Mouse (Mus musculus) megakaryocyte, adult 5-6 weeks (primary cell): ENCODE measurements around the gene Zfp664. TPM values are rescaled to one million over a fixed set of nuclear protein-coding genes. Genes with fewer than 3 reads are reported as not detected.

Experiments used
- ATAC-seq: 2 replicates; pipeline ENCODE4 v1.8.0; 2016; ENCODE audit warnings: mild to moderate bottlenecking, inconsistent platforms; ENCODE audit not compliant: poor library complexity, severe bottlenecking
- total RNA-seq, 2 experiments: library from RNA; stranded (forward) in 1 of 2; stranded (reverse) in 1 of 2; fragments of 153-499, 151-499 nt in 1 of 2; fragments of 221-1000, 200-1000 nt in 1 of 2; gene quantifications; 2 replicates each; pipeline versions ENCODE4 v1.2.3 to v1.2.4; 2015 to 2017

Gene Zfp664
- total RNA-seq, 2 experiments from 2014 or later: 6.3 to 7.6 TPM

DNA sequence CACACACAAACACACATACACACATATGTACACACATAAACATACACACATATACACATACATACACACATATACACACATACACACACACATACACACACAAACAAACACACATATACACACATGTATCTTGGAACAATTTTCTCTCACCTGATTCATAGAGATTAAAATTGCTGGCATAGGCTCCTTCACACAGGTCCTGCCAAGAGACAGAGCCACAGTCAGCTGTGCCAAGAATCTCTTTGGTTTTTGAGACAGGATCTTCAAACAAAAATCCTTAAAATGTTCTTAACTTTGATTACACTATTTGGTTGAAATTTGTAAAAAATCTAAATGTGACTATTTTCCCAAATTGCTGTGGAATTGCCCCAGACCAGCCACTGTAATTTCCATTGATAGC, 58.9 kb downstream of the Zfp664 start:
- ATAC-seq: no peak

DNA sequence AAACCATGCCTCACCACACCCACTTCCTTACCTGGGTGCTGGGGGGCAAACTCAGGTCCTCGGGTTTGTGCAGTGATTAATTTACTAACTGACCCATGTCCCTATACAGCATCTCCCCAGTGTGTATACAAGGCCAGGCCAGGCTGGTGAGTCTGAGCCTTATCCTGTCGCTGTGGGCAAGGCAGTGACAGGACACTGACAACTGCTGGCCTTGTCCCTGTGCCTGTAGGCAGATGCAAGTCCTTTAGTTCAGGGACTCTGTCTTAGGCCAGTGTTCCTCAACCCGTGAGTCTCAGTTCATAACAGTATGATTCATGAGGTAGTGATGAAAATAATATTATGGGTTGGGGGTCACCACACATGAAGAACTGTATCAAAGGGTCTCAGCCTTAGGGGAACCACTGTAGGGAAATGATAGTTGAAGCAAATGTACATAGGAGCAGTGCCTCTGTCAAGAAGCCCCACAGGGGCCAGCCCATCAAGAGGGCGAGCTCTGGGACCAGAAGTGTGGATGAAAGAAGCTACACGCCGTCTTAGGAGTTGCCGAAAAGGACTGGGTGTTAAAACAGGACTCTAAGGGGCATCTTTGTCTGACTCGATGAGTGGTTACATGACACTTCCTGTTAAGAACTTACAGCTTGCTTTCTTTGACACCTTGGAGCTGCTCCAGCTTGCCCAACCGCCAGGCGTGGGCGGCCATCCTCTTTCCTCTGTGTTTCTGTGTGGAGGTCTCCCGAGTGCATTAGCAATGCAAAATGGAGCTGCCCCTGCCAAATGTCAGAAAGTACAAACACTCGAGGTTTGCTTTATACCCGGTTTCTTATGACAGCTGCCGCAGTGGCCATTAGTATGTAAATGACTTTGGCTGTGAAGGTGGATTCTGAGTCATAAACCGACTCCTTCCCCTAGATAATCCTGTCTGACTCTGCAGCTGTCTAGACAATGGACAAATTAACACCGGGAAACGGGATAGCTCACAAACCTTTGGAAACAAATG, 60.2 kb downstream of the Zfp664 start:
- peak; percentile 56 for ATAC-seq

DNA sequence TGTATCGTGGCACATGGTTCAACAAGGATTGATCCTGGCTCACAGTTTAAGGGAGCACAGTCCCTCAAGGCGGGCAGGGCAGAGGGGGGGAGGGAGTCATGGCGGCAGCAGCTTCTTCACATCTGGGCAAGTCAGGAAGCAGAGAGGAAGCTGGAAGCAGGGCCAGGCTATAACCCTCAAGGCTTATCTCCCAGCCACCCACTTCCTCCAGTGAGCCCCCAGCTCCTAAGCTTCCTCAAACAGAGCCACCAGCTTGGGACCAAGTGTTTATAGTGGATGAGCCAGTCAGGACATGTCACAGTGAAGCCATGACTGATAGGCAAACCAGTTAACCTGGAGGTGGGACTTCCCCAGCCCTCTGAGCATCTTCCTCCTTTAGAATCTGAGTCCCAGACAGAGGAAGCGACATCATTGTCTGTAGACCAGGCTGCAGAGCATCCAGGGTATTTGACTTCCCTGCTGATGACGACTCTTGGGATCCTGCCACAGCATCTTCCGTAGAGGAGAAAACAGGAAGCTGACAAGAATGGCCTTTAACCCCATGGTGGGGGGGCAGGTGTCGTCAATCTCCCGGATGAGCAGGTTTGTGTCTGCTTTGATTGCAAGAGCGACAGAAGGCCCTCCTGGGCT, 67.0 kb downstream of the Zfp664 start:
- ATAC-seq: no peak

DNA sequence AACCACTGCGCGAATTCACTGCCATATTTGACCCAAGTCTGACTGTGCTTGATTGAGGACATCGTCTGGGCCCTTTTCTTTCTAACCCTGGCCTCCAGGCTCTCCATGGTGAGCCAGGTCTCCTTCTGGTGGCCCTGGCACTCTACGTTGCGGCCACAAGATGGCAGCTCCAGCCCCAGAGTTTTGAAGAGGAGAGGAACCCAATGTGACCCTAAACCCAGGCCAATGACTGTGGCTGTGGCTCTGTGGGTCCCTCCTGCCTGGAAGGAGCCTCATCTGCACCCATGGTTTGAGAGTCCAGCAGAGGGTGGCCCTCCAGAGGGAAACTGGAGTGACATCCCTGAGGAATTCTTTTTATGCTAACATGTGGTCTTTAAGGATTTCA, 67.6 kb downstream of the Zfp664 start:
- no peak for ATAC-seq

DNA sequence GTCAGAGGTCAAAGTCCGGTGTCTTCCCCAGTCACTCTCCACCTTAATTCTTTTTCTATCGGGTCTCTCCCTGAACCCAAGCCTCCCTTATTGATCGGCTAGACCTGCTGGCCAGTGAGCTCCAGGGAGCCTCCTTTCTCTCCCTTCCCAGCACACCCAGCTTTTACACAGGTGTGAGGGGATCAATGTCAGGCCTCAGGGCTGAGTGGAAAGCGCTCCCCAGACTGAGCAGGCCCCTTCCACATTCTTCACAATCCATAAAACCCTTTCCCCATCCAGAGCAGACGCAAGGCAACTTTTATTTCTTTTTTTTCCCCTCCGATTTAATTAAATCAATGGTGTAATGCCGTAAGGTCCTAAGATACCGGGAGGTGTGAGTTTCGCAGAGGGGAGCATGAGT, 68.1 kb downstream of the Zfp664 start:
- ATAC-seq: no peak

DNA sequence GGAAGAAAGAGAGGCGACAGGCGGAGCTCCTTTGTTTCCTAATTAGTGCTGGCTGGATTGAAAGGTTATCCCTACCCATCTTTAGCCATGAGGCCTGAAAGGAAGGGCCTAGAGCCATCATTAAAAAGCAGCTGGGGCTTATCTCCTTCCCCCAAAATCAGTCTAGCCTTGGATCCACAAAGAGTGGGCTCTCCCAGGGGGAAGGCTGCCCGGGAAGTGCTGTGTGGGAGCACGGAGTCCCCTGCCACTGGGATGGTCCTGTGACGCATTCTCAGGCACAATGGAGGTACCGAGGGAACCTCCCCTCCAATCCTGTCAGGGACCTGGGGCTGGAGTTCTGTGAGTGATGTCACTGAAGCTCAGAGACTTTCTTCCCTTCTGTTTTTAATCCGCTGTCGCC, 68.6 kb downstream of the Zfp664 start:
- ATAC-seq: no peak

DNA sequence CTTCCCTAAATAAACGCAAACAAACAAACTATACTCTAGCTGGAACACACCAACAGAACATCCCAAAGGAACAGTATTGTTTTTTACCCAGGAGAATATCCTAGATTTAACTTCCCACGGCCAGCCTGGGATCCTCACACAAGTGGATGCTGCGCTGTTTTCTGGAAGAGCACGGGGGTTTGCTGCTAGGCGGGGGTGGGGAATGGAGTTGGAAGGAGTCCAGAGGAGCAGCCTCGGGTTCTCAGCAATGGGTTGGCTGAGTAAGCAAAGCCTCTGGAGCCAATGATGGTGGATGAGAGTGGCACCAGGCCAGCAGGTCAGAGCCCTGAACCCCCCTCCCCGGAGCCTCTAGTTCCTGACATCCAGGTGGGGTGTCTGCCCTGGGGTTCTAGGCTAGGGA, 72.1 kb downstream of the Zfp664 start:
- ATAC-seq: no peak

DNA sequence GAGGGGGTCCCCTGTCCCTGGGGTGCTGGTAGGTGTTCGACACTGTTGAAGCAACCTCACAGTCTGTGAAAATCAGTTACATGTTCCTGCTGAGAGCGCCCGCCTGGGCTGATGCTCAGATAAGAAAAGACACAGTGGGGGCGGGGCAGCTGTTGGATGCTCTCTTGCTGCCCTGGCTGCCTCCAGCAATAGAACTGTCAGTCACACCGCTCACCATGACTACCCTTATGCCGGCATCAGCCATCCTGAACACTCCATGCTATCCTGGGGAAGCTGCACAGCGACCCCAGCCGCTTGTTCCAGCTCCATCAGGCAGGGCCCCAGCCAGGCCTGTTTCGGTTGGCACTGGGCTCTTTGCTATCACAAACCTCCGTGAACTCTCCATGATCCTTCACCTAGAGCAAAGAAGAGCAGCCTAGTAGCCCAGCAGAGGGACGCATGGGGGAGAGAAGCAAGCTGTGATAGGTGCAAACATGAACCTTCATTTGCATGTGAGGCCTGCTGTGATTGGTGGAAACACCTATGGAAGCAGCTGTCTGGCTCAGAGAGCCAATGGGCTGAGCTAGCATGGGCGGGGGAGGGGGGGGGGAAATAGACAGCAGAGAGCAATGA, 80.8 kb downstream of the Zfp664 start:
- ATAC-seq: no peak

DNA sequence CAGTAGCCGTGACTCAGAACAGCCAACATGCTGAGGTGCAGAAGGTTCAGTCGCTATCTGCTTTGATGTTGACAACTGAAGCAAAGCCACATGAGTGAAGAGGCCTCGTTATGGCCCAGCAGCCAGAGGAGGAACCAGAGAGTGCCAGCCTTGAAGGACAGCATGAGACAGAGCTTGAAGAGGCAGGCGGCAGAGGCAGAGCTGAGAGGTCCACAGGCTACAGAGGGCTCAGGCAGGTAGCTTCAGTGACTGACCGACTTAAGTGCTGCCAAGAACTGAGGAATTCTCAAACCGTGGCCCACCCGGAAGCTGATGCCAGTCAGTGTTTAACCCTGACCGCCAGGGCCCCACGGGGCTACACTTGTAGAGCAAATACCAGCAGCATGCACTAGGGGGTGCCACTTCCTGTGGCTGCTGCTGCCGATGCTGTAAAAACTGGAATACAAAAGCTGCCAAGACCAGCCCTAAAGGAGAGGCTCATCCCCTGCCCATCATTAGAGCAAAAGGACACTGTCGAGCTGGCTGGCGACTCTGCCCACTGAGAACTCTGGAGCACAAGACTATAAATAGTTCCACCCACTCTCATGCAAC, 81.4 kb downstream of the Zfp664 start:
- peak; percentile 74 for ATAC-seq

DNA sequence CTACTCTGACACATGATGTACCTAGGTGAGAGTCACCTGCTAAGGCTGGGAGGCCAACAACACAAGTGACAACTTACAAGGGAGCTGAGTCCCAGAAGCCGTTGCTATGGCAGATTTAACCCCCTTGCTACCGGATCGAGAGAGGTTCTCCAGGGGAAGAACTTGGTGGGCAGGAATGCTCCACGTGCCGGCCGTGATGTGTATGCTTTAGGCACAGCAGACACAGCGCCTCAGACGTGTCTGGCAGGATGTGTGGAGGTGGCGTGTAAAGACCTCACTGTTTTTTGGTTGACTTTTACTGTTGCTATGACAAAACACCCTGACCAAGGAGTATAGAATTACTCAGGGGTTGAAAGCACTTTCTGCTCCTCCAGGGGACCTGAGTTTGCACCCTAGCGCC, 81.9 kb downstream of the Zfp664 start:
- ATAC-seq: peak; percentile 35; the same call in 1 of the 2 replicates

DNA sequence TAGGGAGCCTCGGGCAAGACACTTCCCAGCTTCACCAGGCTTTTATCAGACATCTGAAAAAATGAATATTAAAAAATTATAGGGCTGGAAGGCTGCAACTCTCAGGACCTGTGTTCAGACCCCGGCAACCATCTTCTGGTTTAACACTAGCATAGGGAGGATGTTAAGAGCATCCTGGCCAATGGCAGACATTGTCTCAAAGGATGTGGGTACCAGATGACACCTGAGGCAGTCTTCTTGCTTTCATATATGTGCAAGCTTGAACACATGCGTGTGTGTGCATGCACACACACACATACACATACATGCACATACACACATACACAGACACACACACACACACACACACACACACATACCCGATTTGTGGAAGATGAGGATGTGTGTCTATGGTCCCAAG, 82.6 kb downstream of the Zfp664 start:
- ATAC-seq: no peak

DNA sequence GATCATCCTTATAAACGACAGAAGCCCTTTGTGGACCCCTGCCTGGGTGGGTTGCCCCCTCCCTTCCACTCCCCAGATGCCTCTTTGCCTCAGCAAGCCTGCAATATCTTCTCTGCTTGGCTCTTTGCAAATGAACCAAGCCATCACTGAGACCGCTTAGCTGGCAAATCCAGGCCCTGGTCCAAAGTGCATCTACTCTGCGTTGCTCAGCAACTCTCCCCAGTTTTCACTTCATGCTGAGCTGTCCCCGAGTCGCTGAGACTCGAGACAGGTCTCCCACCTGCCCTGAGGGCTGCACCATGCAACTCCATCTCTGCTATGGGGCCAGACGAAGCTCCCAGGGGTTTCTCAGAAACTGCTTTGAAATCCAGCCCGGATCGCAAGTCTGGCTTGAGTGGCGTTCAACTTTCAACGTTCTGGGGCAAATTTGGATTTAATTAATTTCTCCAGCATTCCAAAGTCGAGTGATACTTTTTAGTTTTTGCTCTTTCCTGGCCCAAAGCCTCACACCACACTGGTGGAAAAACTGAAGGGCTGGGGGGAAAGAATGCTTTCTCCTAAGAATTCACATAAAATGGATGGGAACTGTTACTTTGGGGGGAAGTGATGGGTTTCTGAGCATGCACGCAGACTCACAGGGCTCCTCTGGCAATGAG, 88.3 kb downstream of the Zfp664 start:
- ATAC-seq: no peak

DNA sequence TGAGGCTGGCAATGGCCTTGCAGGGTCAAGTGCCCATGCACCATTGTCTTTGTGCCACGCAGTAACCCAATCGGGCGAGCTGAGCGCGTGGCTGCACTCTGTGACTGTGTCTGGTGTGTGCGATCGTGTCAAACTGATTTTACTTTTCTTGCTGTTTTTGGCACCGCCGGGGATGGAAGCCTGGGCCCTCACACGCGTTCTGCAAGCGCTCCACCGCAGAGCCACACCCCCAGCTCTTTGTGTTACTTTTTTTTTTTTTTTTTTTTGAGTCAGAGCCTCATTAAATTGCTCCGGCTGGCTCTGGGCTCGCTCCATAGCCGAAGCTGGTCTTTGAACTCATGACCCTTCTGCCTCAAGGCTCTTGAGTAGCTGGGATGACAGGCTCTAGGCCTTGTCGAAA, 88.8 kb downstream of the Zfp664 start:
- no peak for ATAC-seq

Other genes with a start within 250 kb of the Zfp664 start
- 15.2 and 16.6 TPM in 2 replicates for gene Atp6v0a2, start 234.1 kb upstream of the Zfp664 start, total RNA-seq (2015)
- 19.4 and 24.0 TPM in 2 replicates for gene Atp6v0a2, start 234.1 kb upstream of the Zfp664 start, total RNA-seq (2017)
- gene Dnah10, start 137.6 kb upstream of the Zfp664 start, total RNA-seq (2015): not detected in 2 replicates
- 0.04 TPM in 1 of 2 replicates, not detected in the other for gene Dnah10, start 137.6 kb upstream of the Zfp664 start, total RNA-seq (2017)
- gene Ccdc92, start 267 bp upstream of the Zfp664 start, total RNA-seq (2015): 0.16 and 0.36 TPM in 2 replicates
- 0.69 and 1.1 TPM in 2 replicates for gene Ccdc92, start 267 bp upstream of the Zfp664 start, total RNA-seq (2017)
- not detected in 2 replicates for gene Rflna, start 140.5 kb downstream of the Zfp664 start, total RNA-seq (2015)
- gene Rflna, start 140.5 kb downstream of the Zfp664 start, total RNA-seq (2017): not detected in 2 replicates